Mouse (Mus musculus) C3H10T1/2 (cell line): Measurements from ENCODE around the gene Bsg. TPM values are rescaled to one million over a fixed set of nuclear protein-coding genes. Genes with fewer than 3 reads are reported as not detected.

Experiments used
- polyA plus RNA-seq, 2 experiments: library from polyadenylated mRNA; unstranded; fragments of >200 nt; fragmentation: generic; extraction: Trizol; gene quantifications; one replicate each; pipeline ENCODE4 v1.2.1; 2012; ENCODE audit warnings: missing spikeins in 2 of 2

Gene Bsg
- 1,000 to 10,000 TPM in 1 of 2 experiments, 100 to 1,000 TPM in 1; 956 to 1,508 TPM for polyA plus RNA-seq

GRCm38 (mm10) chr10:79704065-79704969 lies at the start of gene Bsg:
Gene Bsg, plus strand, starts transcription at chr10:79704491.

GRCm38 (mm10) chr10:79664131-79664665 lies 40.1 kb upstream of the Bsg start, which contains the start of gene Madcam1:
Gene Madcam1, plus strand, starts transcription at chr10:79664559.

GRCm38 (mm10) chr10:79668771-79669575 lies 35.3 kb upstream of the Bsg start, which contains the start of gene Tpgs1:
Gene Tpgs1, plus strand, starts transcription at chr10:79669369.

GRCm38 (mm10) chr10:79681591-79682245 lies 22.6 kb upstream of the Bsg start, which contains the start of gene Cdc34:
Gene Cdc34, plus strand, starts transcription at chr10:79682195.

GRCm38 (mm10) chr10:79688720-79689119 lies 15.6 kb upstream of the Bsg start, which contains the start of gene Gzmm:
Gene Gzmm, plus strand, starts transcription at chr10:79689020.

GRCm38 (mm10) chr10:79716254-79716987 lies 12.1 kb downstream of the Bsg start, which contains the start of gene Hcn2:
Gene Hcn2, plus strand, starts transcription at chr10:79716634.

GRCm38 (mm10) chr10:79745898-79746773 lies 41.8 kb downstream of the Bsg start, which contains the start of gene Polrmt:
Gene Polrmt, minus strand, starts transcription at chr10:79746581.

GRCm38 (mm10) chr10:79754856-79755516 lies 50.7 kb downstream of the Bsg start, which contains the start of gene Fgf22:
Gene Fgf22, plus strand, starts transcription at chr10:79755076.

Other genes starting within 250 kb of the Bsg start
- gene Vmn2r83, start 235.8 kb upstream of the Bsg start, polyA plus RNA-seq: not detected
- gene Plpp2, start 170.7 kb upstream of the Bsg start, polyA plus RNA-seq: 100 to 1,000 TPM; 138 to 392 TPM
- 10 to 100 TPM; 13.3 to 35.6 TPM for gene Mier2, start 149.3 kb upstream of the Bsg start, polyA plus RNA-seq
- under 1 TPM in 1 of 2 experiments, not detected in 1; 0.04 TPM for gene Theg, start 117.2 kb upstream of the Bsg start, polyA plus RNA-seq
- gene C2cd4c, start 90.5 kb upstream of the Bsg start, polyA plus RNA-seq: under 1 TPM; 0.37 to 0.70 TPM
- 1 to 10 TPM; 4.1 to 7.6 TPM for gene Shc2, start 66.6 kb upstream of the Bsg start, polyA plus RNA-seq
- gene Odf3l2, start 58.8 kb upstream of the Bsg start, polyA plus RNA-seq: under 1 TPM; 0.02 to 0.12 TPM
- gene Madcam1, start 39.9 kb upstream of the Bsg start, polyA plus RNA-seq: under 1 TPM in 1 of 2 experiments, not detected in 1; 0.15 TPM
- 100 to 1,000 TPM; 144 to 166 TPM for gene Tpgs1, start 35.1 kb upstream of the Bsg start, polyA plus RNA-seq
- gene Cdc34, start 22.3 kb upstream of the Bsg start, polyA plus RNA-seq: 100 to 1,000 TPM in 1 of 2 experiments, 10 to 100 TPM in 1; 90.7 to 532 TPM
- gene Gzmm, start 15.5 kb upstream of the Bsg start, polyA plus RNA-seq: 1 to 10 TPM in 1 of 2 experiments, under 1 TPM in 1; 0.26 to 1.4 TPM
- gene Hcn2, start 12.1 kb downstream of the Bsg start, polyA plus RNA-seq: 1 to 10 TPM; 2.8 to 4.9 TPM
- 10 to 100 TPM; 66.4 to 68.7 TPM for gene Polrmt, start 42.1 kb downstream of the Bsg start, polyA plus RNA-seq
- under 1 TPM; 0.05 to 0.19 TPM for gene Fgf22, start 50.6 kb downstream of the Bsg start, polyA plus RNA-seq
- gene Rnf126, start 62.5 kb downstream of the Bsg start, polyA plus RNA-seq: 100 to 1,000 TPM in 1 of 2 experiments, 10 to 100 TPM in 1; 81.0 to 105 TPM
- gene Fstl3, start 72.8 kb downstream of the Bsg start, polyA plus RNA-seq: 1 to 10 TPM; 4.7 to 6.0 TPM
- gene Prss57, start 86.5 kb downstream of the Bsg start, polyA plus RNA-seq: under 1 TPM; 0.07 to 0.27 TPM
- gene Palm, start 89.1 kb downstream of the Bsg start, polyA plus RNA-seq: 100 to 1,000 TPM in 1 of 2 experiments, 10 to 100 TPM in 1; 79.5 to 140 TPM
- under 1 TPM; 0.04 to 0.12 TPM for gene Misp, start 116.5 kb downstream of the Bsg start, polyA plus RNA-seq
- gene Ptbp1, start 149.9 kb downstream of the Bsg start, polyA plus RNA-seq: 100 to 1,000 TPM; 188 to 194 TPM
- gene Prtn3, start 170.0 kb downstream of the Bsg start, polyA plus RNA-seq: 1 to 10 TPM in 1 of 2 experiments, not detected in 1; 2.4 TPM
- gene Plppr3, start 170.1 kb downstream of the Bsg start, polyA plus RNA-seq: 1 to 10 TPM in 1 of 2 experiments, under 1 TPM in 1; 0.34 to 8.2 TPM
- under 1 TPM in 1 of 2 experiments, not detected in 1; 0.06 TPM for gene Elane, start 181.8 kb downstream of the Bsg start, polyA plus RNA-seq
- gene Cfd, start 186.4 kb downstream of the Bsg start, polyA plus RNA-seq: under 1 TPM in 1 of 2 experiments, not detected in 1; 0.05 TPM
- gene Med16, start 204.4 kb downstream of the Bsg start, polyA plus RNA-seq: 10 to 100 TPM; 43.2 to 83.7 TPM
- not detected for gene Gm26602, start 206.4 kb downstream of the Bsg start, polyA plus RNA-seq
- 1 to 10 TPM in 1 of 2 experiments, under 1 TPM in 1; 0.13 to 3.3 TPM for gene Kiss1r, start 212.5 kb downstream of the Bsg start, polyA plus RNA-seq
- gene R3hdm4, start 216.7 kb downstream of the Bsg start, polyA plus RNA-seq: 100 to 1,000 TPM in 1 of 2 experiments, 10 to 100 TPM in 1; 61.0 to 121 TPM
- gene Arid3a, start 222.6 kb downstream of the Bsg start, polyA plus RNA-seq: under 1 TPM; 0.29 to 0.85 TPM